Mouse (Mus musculus) adrenal gland (tissue): ENCODE results near the gene Rngtt.
"Not testable (repeated sequence)": the region's sequence is repeated elsewhere in the genome, so short reads cannot be mapped to it uniquely, and the experiment has no call there.

ENCODE experiments used
- intact Hi-C: fragments of 180-260 bp; cut with DNase I; formaldehyde crosslinking; loops from one replicate; pipeline ENCODE4 v1.15.1; 2025

The Rngtt gene

GRCm38 (mm10) chr4:33307146-33307545, 3.0 kb upstream of the Rngtt start:
- intact Hi-C loops: no loop called here

DNA sequence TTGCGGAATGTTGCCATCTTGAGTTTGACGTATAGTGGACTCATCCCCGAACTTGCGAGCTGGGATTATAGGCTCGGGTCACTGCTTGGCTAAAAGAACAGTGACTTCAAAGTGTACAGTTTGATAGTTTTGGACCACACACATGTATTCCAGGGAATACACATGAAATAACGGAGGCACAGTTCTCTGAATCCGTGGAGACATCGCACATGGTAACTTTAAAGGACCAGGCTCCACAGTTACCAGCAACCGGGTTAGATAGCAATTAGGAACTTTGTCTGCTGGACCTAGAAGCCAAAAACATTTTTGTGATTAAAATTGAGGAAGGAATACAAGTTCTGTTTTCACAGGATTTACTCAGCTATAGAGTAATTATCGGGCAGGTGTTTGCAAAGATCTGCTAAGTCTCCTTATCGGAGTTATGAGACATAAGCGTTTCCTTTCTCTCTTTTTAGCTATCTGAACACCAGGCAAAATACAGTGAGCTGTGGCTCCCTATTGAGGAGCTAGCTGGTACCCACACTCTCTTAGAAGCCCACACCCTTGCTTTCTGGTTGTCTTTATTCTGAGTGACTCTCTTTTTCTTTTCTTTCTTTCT, 828 bp downstream of the Rngtt start:
- intact Hi-C loops: no loop called here

DNA sequence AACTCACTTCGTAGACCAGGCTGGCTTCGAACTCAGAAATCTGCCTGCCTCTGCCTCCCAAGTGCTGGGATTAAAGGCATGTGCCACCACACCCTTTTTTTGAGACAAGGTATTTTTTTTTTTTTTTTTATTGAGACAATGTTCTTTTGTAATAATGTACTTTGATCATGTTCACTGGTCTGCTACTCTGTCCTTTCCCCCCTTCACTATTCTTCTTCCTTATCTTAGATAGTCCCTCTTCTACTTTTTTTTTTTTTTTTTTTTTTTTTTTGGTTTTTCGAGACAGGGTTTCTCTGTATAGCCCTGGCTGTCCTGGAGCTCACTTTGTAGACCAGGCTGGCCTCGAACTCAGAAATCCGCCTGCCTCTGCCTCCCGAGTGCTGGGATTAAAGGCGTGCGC, 4.0 kb downstream of the Rngtt start:
- intact Hi-C loops: not testable (repeated sequence)

DNA sequence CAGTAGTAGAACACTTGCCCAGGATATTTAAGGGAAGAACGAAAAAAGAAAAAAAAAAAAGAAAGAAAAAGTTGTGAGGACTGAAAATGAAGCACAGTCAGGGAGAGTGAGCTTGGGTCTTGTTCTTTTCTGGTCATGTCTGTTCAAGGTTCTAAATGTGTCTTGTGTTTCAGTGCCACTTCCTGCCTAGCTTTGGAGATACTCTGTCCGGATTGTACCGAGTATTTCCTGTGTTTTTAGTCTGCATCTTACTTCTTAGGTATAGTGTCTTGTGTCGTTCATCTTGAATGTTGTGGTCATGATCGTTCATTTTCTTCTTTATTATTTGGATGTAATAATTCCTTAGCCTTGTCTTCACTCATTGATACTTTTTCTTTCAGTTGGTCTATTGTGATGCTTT, 5.7 kb downstream of the Rngtt start:
- intact Hi-C loops: no loop called here

DNA sequence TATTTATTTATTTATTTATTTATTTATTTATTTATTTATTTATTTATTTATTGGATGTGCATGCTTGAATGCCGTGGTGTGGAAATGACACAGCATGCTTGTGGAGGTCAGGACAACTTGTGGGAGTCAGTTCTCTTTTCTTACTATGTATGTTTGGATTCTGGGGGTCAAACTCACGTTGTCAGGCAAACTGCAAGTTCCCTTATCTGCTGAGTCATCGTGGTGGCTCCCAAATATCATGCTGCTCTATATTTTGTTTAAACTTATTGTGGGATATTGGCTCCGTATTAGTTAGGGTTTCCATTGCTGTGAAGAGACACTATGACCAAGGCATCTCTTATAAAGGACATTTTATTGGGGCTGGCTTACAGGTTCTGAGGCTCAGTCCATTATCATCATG, 21.0 kb downstream of the Rngtt start:
- intact Hi-C loops: no loop called here

- intact Hi-C loops: no loop called here
Measured at GRCm38 (mm10) chr4:33332956-33333455, 22.9 kb downstream of the Rngtt start.

DNA sequence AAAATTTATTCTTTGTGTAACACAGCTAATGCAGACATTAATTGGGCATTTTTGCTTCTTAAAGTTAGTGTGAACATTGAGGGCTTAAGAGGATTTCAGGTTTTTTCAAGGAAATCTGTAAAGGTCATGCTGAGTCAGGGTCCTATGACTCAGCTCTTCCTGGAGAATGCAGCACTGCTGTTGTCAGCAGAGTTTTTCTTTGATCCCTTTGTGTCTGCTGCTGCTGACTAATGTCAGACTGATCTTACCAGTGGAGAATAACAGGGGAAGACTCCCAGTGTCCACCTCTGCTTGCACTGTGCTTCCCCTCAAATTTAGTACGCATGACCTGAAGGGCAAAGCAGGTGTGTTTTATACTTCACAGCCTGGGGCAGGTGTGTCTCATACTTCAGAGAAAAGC, 27.9 kb downstream of the Rngtt start:
- intact Hi-C loops: no loop called here

- intact Hi-C loops: no loop called here
Measured at GRCm38 (mm10) chr4:33342877-33343731, 33.0 kb downstream of the Rngtt start.

- intact Hi-C loops: no loop called here
Measured at GRCm38 (mm10) chr4:33343732-33344057, 33.6 kb downstream of the Rngtt start.

DNA sequence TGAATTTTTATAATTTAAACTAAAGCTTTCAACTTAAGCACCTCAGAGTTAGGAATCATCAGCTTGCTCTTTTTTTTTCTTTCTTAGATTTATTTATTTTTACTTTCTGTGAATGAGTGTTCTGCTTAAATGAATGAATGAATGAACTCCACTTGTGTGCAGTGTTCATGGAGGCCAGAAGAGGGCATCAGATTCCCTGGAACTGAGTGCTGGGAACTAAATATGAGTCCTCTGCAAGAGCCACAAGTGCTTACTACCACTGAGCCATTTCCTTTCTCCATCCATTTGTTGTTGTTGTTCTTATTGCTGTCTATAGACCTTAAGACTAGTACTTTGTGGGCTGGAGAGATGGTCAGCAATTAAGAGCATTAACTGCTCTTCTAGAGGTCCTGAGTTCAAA, 53.3 kb downstream of the Rngtt start:
- intact Hi-C loops: no loop called here

DNA sequence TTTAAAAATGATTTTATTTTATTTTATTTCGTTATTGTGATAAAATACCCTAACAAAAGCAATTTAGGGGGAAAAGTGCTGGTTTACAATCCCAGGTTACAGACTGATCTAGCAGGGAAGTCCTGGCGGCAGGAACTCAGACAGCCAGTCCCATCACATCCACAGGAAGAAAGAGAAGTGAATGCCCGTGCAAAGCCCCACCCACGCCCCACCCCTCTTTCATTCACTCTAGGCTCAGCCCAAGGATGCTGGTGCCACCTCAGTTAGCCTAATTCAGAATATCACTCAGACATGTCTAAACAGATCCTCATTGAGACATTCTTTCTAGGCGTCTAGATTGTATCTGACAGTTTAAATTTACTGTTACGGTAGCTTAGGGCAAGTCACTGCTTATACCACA, 64.8 kb downstream of the Rngtt start:
- intact Hi-C loops: no loop called here

DNA sequence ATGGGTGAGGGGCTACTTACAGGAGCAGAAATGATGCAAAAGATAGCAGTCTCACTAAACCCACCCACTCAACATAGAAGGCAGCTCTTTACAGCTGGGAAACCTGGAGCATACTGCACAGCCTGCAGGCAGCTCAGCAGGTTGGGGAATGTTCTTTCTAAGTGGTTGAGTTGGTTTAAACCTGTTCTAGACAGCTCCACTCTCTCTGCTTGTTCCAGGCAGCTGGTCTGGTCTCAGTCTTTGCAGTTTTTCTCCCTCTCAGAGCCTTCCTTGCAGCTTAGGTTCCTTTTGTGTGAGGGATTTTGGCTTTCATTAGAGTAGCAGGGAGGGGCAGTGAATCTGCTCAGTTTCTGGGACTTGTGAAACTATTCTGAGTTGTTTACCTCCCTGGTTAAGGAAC, 67.5 kb downstream of the Rngtt start:
- intact Hi-C loops: no loop called here

- intact Hi-C loops: no loop called here
Measured at GRCm38 (mm10) chr4:33378894-33379293, 68.8 kb downstream of the Rngtt start.

DNA sequence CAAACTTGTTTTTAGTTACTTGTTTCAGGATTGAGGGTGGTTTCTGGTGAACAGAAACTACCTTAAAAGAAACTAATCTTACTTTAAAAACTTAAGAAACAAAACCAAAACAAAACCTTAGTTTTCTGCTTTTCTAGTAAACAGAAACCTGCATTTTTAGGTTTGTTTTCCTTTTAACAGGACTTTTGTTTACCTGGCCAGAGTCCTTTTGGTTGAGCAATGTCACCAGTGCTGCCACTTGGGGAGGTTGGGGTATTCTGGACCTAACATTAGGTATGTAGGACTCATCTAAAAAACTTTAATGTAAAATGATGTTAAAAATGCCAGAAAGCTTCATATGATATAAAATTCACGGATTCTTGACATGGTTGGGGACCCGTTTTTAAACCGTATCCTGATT, 78.8 kb downstream of the Rngtt start:
- intact Hi-C loops: no loop called here

GRCm38 (mm10) chr4:33390660-33391059, 80.5 kb downstream of the Rngtt start:
- intact Hi-C loops: no loop called here

GRCm38 (mm10) chr4:33393437-33393836, 83.3 kb downstream of the Rngtt start:
- intact Hi-C loops: no loop called here

DNA sequence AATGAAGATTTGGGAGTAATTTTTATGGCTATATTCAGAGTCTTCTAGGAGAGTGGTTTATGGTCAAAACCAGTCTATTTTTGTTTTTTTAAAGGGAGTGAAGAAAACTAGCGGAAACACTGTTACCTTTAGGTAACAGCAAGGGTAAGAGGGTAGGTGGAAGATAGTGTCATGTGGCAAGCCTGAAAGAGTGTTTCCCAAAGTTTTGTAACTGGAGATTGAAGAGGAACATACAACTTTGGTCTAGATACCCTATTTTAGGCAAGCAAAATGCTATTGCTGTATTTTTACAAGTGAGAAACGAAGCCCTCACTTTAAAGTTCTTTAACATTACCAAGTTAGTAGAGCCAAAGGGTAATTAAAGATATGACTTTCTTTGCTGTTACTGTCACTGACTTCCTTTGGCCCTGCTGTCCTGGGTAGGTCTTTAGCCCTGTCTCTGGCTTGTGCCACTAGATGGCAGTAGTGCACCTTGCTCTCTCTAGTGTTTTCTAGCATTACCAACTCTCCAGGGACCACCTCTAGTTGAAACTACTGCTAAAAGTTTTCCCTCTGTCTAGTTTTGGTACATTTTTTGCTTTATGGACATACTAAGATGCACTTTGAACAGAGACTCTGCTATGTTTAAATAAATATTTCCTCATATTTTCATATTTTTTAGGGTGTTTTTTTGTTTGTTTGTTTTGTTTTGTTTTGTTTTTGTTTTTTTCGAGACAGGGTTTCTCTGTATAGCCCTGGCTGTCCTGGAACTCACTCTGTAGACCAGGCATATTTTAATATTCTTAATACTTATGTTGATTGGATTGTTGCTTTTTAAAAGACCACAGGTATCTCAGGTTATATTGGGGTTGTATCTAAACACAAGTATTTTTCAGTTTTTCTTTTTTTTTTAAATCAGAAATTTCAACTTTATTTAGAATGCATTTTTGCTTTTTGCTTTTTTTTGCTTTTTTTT, 86.4 kb downstream of the Rngtt start:
- intact Hi-C loops: loop anchor here (5.0 kb wide), 2 partner anchors 526 to 836 kb away; partner anchors contain the start of gene Cnr1

DNA sequence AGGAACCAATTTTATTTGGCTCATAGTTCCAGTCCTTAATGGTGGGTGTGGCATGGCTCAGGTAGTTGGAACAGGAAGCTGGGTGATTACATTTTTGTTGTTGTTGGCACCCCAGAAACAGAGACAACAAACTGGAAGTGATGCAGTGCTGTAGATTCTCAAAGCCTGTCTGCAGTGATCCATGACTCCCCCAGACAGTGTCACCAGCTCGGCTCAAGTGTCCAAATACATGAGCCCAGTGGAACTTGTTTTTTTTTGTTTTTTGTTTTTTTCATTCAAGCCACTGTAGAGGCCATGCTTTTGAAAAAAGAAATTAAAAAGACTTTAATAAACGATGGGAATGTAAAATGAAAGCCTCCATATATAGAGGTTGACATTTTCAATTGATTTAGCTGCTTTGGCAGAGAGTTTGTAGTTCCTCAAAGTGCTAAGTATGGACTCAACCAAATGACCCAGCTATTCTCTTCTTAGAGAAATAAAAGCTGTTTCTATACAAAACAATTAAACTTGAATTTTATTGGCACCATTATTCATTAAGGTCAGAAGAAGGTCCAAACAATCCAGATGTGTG, 95.7 kb downstream of the Rngtt start:
- intact Hi-C loops: no loop called here

GRCm38 (mm10) chr4:33413791-33414190, 103.7 kb downstream of the Rngtt start:
- intact Hi-C loops: no loop called here

DNA sequence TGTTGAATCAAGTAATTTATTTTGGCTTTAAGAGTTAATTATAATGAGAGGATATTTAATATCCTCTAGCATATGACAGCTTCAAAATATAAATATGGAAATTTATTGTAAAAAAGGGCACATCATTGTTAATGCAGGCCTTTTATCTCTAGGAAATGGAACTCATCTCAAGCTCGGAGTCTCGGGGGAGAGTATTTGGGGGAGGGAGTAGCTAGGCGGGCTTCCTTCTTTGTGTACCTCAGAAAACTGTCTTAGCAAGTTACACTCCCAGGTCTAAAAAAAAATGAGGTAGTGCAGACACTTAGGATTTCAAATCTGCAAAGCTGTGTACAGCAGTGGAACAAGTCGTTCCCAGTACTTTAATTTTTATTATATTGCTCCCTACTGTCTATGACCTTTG, 104.7 kb downstream of the Rngtt start:
- intact Hi-C loops: no loop called here

GRCm38 (mm10) chr4:33417391-33417790, 107.3 kb downstream of the Rngtt start:
- intact Hi-C loops: no loop called here
